Mouse (Mus musculus): Measurements from ENCODE around the gene Fshr. TPM values are rescaled to one million over a fixed set of nuclear protein-coding genes. Genes with fewer than 3 reads are reported as not detected.

The Fshr gene
- polyA plus RNA-seq, 1 experiment: not detected

GRCm38 (mm10) chr17:88999907-89000306, 200.6 kb downstream of the Fshr start:
- Histone ChIP-seq H3K27ac (ENCODE audit: insufficient read depth, low read length) (no peak overlapping the region), H3K4me1 (ENCODE audit: control insufficient read depth, insufficient read depth, low read length) (no peaks in the 10 kb centered on the region), H3K4me3 (ENCODE audit: insufficient read depth, low read length) (no peak overlapping the region)
- TF ChIP-seq POLR2A (IDR thresholded peaks at IDR 0.05; ENCODE audit: low read depth, low read length) (no peak), CTCF (IDR thresholded peaks at IDR 0.05; ENCODE audit: borderline replicate concordance, insufficient read depth, low read length) (no peak)

DNA sequence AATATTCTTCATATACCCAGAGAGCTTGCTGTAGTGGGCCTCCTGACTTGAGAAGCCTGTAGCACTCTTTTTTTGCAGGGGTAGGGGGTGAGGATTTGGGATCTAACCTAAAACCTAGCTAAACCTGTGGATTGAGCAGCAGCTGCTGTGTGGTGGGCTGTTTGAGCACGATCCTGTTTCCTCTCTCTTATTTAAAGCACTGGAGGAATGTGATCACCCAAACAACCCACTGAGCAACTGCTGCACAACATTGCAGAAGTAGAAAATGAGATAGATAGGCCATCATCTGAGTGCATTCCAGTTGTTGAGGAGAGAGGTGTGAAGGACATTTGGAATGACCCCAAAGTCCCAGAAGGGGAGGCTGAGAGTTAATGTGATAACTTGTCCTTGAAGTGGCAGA, 202.2 kb downstream of the Fshr start:
- no peak overlapping the region for H3K27ac ChIP-seq (ENCODE audit: insufficient read depth, low read length)
- no peak overlapping the region for H3K4me3 ChIP-seq (ENCODE audit: insufficient read depth, low read length)
- TF ChIP-seq CTCF (IDR thresholded peaks at IDR 0.05; ENCODE audit: borderline replicate concordance, insufficient read depth, low read length): no peak
- no peak for TF ChIP-seq POLR2A (IDR thresholded peaks at IDR 0.05; ENCODE audit: low read depth, low read length)
- H3K4me1 ChIP-seq (ENCODE audit: control insufficient read depth, insufficient read depth, low read length): no peaks in the 10 kb centered on the region

DNA sequence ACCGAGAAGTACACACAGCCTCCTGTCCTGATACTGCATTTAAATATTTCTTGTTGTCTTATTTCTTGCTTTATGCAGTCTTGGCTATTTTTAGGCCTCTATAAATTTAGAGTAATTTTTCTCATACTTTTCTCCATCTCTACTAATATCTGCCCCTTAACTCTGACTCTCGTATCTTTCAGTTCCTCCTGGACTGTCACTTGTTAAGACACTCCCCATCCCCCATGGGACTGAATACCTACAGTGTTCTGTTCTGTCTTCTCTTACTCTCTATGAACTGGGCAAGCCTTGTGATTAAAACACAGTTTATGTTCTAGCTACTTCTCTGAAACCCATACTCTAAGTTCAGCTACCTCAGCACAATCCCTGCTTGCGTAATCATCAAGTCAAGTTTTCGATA, 209.2 kb downstream of the Fshr start:
- H3K27ac ChIP-seq (ENCODE audit: insufficient read depth, low read length): no peak overlapping the region
- H3K4me3 ChIP-seq (ENCODE audit: insufficient read depth, low read length): no peak overlapping the region
- TF ChIP-seq POLR2A (IDR thresholded peaks at IDR 0.05; ENCODE audit: low read depth, low read length) (no peak), CTCF (IDR thresholded peaks at IDR 0.05; ENCODE audit: borderline replicate concordance, insufficient read depth, low read length) (no peak)
- no peaks in the 10 kb centered on the region for H3K4me1 ChIP-seq (ENCODE audit: control insufficient read depth, insufficient read depth, low read length)

DNA sequence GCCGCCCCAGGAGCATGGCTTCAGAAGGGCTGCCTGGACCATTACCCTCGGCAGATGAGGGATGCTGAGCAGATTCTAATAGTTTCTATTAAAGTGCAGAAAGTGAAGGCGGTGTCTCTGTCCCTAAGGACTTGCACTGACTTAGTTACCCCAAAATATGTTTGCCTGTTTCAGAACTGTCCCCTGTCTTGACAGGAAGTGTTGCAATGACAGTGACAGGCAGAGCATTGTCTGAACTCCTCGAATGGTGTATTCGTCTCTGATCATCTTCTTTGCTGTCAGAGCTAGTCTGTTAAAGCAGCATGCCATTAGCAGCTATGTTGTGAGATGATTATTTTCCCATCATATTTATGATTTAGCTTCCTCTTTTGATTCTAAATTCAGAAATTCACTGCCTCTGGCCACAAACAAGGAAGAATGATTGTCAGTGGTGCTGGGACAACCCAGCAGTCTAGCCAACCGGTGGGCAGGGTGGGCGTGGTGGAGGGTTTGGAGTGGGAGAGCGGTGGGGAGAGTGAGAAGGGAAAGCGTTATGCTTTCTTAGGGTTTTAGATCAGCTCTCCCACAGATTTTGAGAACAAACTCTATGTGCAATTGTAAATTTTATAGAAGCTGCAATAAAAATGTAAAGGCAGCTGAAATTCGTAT, 219.6 kb downstream of the Fshr start:
- Histone ChIP-seq H3K27ac (ENCODE audit: insufficient read depth, low read length) (no peak overlapping the region), H3K4me1 (ENCODE audit: control insufficient read depth, insufficient read depth, low read length) (no peaks in the 10 kb centered on the region), H3K4me3 (ENCODE audit: insufficient read depth, low read length) (no peak overlapping the region)
- TF ChIP-seq POLR2A (IDR thresholded peaks at IDR 0.05; ENCODE audit: low read depth, low read length) (no peak), CTCF (IDR thresholded peaks at IDR 0.05; ENCODE audit: borderline replicate concordance, insufficient read depth, low read length) (no peak)

- Histone ChIP-seq H3K4me1 (ENCODE audit: control insufficient read depth, insufficient read depth, low read length) (no peaks in the 10 kb centered on the region), H3K27ac (ENCODE audit: insufficient read depth, low read length) (no peak overlapping the region), H3K4me3 (ENCODE audit: insufficient read depth, low read length) (no peak overlapping the region)
- TF ChIP-seq CTCF (IDR thresholded peaks at IDR 0.05; ENCODE audit: borderline replicate concordance, insufficient read depth, low read length) (no peak), POLR2A (IDR thresholded peaks at IDR 0.05; ENCODE audit: low read depth, low read length) (no peak)
Observed at GRCm38 (mm10) chr17:88974538-88974937, 225.9 kb downstream of the Fshr start.

DNA sequence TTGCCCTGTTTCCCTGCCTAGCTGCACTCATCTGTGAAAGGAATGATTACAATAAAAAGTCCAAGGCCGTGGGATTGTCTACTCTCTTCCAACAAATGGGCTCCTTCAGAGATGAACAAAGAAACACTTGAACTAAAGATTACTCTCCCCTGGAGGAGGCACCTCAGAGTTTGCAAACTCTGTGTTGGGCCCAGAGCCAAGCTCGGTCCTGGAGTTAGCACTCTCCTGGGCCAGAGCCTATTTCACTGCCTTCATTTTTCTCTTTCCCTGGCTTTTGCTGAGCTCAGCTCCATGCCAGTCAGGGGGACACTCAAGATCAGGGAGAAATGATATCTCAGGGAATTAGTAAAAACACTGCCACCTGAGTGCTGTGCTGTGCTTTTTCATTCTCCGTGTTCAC, 234.4 kb downstream of the Fshr start:
- Histone ChIP-seq H3K4me1 (ENCODE audit: control insufficient read depth, insufficient read depth, low read length) (no peaks in the 10 kb centered on the region), H3K4me3 (ENCODE audit: insufficient read depth, low read length) (no peak overlapping the region), H3K27ac (ENCODE audit: insufficient read depth, low read length) (no peak overlapping the region)
- TF ChIP-seq CTCF (IDR thresholded peaks at IDR 0.05; ENCODE audit: borderline replicate concordance, insufficient read depth, low read length): no peak
- no peak for TF ChIP-seq POLR2A (IDR thresholded peaks at IDR 0.05; ENCODE audit: low read depth, low read length)

GRCm38 (mm10) chr17:88954011-88954410, 246.5 kb downstream of the Fshr start:
- Histone ChIP-seq H3K27ac (ENCODE audit: insufficient read depth, low read length) (no peak overlapping the region), H3K4me3 (ENCODE audit: insufficient read depth, low read length) (no peak overlapping the region)
- TF ChIP-seq CTCF (IDR thresholded peaks at IDR 0.05; ENCODE audit: borderline replicate concordance, insufficient read depth, low read length) (peak; percentile 67; the same call in 1 of the 2 replicates), POLR2A (IDR thresholded peaks at IDR 0.05; ENCODE audit: low read depth, low read length) (no peak)

DNA sequence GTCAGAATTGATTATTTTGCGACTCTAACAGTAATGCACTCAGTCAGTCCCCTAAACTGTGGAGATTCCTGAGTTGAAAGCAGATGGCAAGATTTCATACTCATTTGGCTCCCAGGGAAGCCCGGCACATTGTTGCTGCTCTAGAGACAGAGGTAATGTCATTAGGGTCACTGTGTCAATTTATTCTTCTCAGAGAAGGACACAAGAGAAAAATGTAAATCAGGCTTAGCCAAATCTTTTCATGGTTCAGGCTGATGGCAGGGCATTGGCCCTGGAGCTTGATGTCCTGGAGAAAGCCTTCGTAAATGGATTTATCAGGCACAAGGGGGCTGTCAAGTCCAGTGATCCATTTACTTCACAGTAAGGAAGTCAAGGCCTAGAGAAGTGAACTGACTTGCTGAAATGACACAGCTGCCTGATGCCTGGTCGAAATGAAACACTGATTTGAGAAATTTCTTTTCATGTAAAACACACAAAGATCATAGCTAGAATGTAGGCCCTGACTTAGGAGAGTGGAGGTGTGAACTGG, 262.3 kb downstream of the Fshr start:
- no peaks in the 10 kb centered on the region for H3K4me1 ChIP-seq (ENCODE audit: control insufficient read depth, insufficient read depth, low read length)
- H3K27ac ChIP-seq (ENCODE audit: insufficient read depth, low read length): no peak overlapping the region
- H3K4me3 ChIP-seq (ENCODE audit: insufficient read depth, low read length): no peak overlapping the region
- TF ChIP-seq POLR2A (IDR thresholded peaks at IDR 0.05; ENCODE audit: low read depth, low read length) (no peak), CTCF (IDR thresholded peaks at IDR 0.05; ENCODE audit: borderline replicate concordance, insufficient read depth, low read length) (no peak)

More at GRCm38 (mm10) chr17:88954011-88954410, 246.5 kb downstream of the Fshr start:
- H3K4me1 ChIP-seq (ENCODE audit: control insufficient read depth, insufficient read depth, low read length): no peaks in the 10 kb centered on the region

GRCm38 (mm10) chr17:88937341-88938152, 262.9 kb downstream of the Fshr start:
- no peak overlapping the region for H3K27ac ChIP-seq (ENCODE audit: insufficient read depth, low read length)
- no peaks in the 10 kb centered on the region for H3K4me1 ChIP-seq (ENCODE audit: control insufficient read depth, insufficient read depth, low read length)
- TF ChIP-seq CTCF (IDR thresholded peaks at IDR 0.05; ENCODE audit: borderline replicate concordance, insufficient read depth, low read length) (no peak), POLR2A (IDR thresholded peaks at IDR 0.05; ENCODE audit: low read depth, low read length) (no peak)
- no peak overlapping the region for H3K4me3 ChIP-seq (ENCODE audit: insufficient read depth, low read length)

DNA sequence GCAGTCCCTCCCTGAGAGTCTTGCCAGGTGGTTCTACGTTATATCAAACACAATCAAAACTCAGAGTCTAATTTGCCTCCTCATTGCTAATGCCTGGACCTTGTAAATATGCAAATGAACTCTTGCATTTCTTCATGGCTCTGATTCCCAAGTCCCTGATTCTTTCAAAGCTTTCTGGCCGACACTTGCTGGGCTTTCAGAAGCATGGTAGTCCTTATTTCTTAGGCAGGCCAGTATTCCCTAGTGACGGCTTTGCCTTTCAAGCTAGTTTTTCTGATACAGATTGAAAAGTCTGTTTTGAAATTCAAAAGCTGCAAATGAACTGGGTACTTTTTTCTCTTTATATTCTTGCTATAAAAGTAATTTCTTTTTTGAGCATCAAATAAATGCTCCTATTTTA, 263.5 kb downstream of the Fshr start:
- Histone ChIP-seq H3K4me1 (ENCODE audit: control insufficient read depth, insufficient read depth, low read length) (no peaks in the 10 kb centered on the region), H3K4me3 (ENCODE audit: insufficient read depth, low read length) (no peak overlapping the region), H3K27ac (ENCODE audit: insufficient read depth, low read length) (no peak overlapping the region)
- TF ChIP-seq POLR2A (IDR thresholded peaks at IDR 0.05; ENCODE audit: low read depth, low read length): no peak
- no peak for TF ChIP-seq CTCF (IDR thresholded peaks at IDR 0.05; ENCODE audit: borderline replicate concordance, insufficient read depth, low read length)

Data from embryonic fibroblast, embryonic 13.5 days (primary cell).